Mouse (Mus musculus) bone marrow macrophage, adult 2 months (primary cell): ENCODE data around the gene Cdadc1.
A peak's percentile ranks its signal among the peaks of the same experiment; 100 is the strongest.

Experiments
- CTCF ChIP-seq: IDR thresholded peaks from 2 replicates; pipeline ENCODE4 v1.5.1; 2012; ENCODE audit warnings: low read depth, mild to moderate bottlenecking, low read length, moderate library complexity
- POLR2A ChIP-seq: IDR thresholded peaks from 2 replicates; pipeline ENCODE4 v1.6.1; 2012; ENCODE audit warnings: mild to moderate bottlenecking, low read depth, low read length, borderline replicate concordance

- TF ChIP-seq CTCF: no peak
- TF ChIP-seq POLR2A: peak; percentile 67; the same call in 1 of the 2 replicates
Observed at GRCm38 (mm10) chr14:59597398-59598259, at the start of gene Cdadc1.
